Mouse (Mus musculus) megakaryocyte, embryonic 14.5 days (primary cell): ENCODE measurements around the gene Panx2.

Experiments
- FLI1 ChIP-seq: IDR thresholded peaks from 2 replicates; pipeline ENCODE4 v1.6.1; 2012; ENCODE audit warnings: low read length, inconsistent platforms, mixed read lengths
- GATA1 ChIP-seq: IDR thresholded peaks from 3 replicates; pipeline ENCODE4 v1.6.1; 2012; ENCODE audit warnings: mixed read lengths, low read length, inconsistent platforms, borderline replicate concordance

DNA sequence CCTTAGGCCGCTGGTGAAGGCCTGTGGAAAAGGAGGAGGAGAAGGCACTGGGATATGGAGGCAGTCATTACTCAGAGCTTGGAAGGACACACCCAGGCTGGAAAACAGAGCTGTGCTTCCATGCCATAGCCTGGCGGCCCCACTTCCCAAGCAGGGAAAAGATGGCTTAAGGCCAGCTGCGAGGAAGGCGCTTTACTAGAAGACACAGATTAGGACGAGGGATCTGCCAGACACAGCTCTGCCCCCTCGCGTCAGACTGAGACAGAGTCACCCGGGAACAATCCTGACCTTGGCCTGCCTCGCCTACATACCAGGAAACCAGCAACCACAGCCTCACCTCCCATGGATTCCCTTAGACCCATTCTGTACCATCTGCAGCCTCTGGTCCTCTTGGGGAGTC lies 50.6 kb downstream of the Panx2 start:
- no peak for TF ChIP-seq GATA1
- TF ChIP-seq FLI1, result no peak
